Mouse (Mus musculus) myocyte (in vitro differentiated cells): ENCODE results near the gene Evi5l. TPM values are rescaled to one million over a fixed set of nuclear protein-coding genes. Genes with fewer than 3 reads are reported as not detected.

Source experiments
- H3K27me3 ChIP-seq: one replicate; pipeline ENCODE4 v1.6.1; 2011; ENCODE audit not compliant: control insufficient read depth, insufficient read depth, insufficient read length
- H3K36me3 ChIP-seq: one replicate; pipeline ENCODE4 v1.6.1; 2011; ENCODE audit not compliant: control insufficient read depth, insufficient read depth
- H3K4me2 ChIP-seq: one replicate; pipeline ENCODE4 v1.6.1; 2011; ENCODE audit warnings: low read depth, control low read depth
- H3K4me3 ChIP-seq: one replicate; pipeline ENCODE4 v1.5.1; 2011; ENCODE audit warnings: mild to moderate bottlenecking, control low read depth, moderate library complexity
- H3K79me2 ChIP-seq: one replicate; pipeline ENCODE4 v1.6.1; 2011; ENCODE audit not compliant: control insufficient read depth, insufficient read depth
- H3ac ChIP-seq: one replicate; pipeline ENCODE4 v1.6.1; 2011; ENCODE audit not compliant: control insufficient read depth, insufficient read length
- CEBPB ChIP-seq: IDR thresholded peaks from 2 replicates; pipeline ENCODE4 v1.6.1; 2011; ENCODE audit warnings: mild to moderate bottlenecking, moderate library complexity; ENCODE audit not compliant: poor library complexity, insufficient read depth, severe bottlenecking
- E2F4 ChIP-seq: IDR thresholded peaks from one replicate; pipeline ENCODE4 v1.6.1; 2011; ENCODE audit warnings: mild to moderate bottlenecking, control low read depth, moderate library complexity; ENCODE audit not compliant: insufficient read depth
- MAX ChIP-seq: IDR thresholded peaks from one replicate; pipeline ENCODE4 v1.6.1; 2011; ENCODE audit warnings: low read depth, mild to moderate bottlenecking, control low read depth
- MYOD1 ChIP-seq, 3 experiments: IDR thresholded peaks; one replicate each; pipeline ENCODE4 v1.6.1; 2011; ENCODE audit warnings: control low read depth in 2 of 3, low read depth in 2 of 3, mild to moderate bottlenecking in 2 of 3, moderate library complexity in 1 of 3; ENCODE audit not compliant: insufficient read length in 2 of 3, control insufficient read depth in 1 of 3
- MYOG ChIP-seq, 3 experiments: IDR thresholded peaks; one replicate each; pipeline ENCODE4 v1.6.1; 2011; ENCODE audit warnings: control low read depth in 2 of 3, low read depth in 2 of 3, mild to moderate bottlenecking in 2 of 3; ENCODE audit not compliant: insufficient read length in 2 of 3, control insufficient read depth in 1 of 3, insufficient read depth in 1 of 3
- POLR2A ChIP-seq: IDR thresholded peaks from one replicate; pipeline ENCODE4 v1.6.1; 2011; ENCODE audit warnings: low read depth, mild to moderate bottlenecking, control low read depth, moderate library complexity; ENCODE audit not compliant: insufficient read length
- POLR2AphosphoS2 ChIP-seq: IDR thresholded peaks from one replicate; pipeline ENCODE4 v1.6.1; 2011; ENCODE audit warnings: low read depth, control low read depth; ENCODE audit not compliant: insufficient read length
- REST ChIP-seq: IDR thresholded peaks from one replicate; pipeline ENCODE4 v1.6.1; 2011; ENCODE audit warnings: mild to moderate bottlenecking, control low read depth, moderate library complexity; ENCODE audit not compliant: insufficient read depth, insufficient read length
- SRF ChIP-seq: IDR thresholded peaks from one replicate; pipeline ENCODE4 v1.6.1; 2011; ENCODE audit warnings: low read depth; ENCODE audit not compliant: control insufficient read depth, insufficient read length
- TCF12 ChIP-seq: IDR thresholded peaks from one replicate; pipeline ENCODE4 v1.6.1; 2011; ENCODE audit warnings: mild to moderate bottlenecking, control low read depth; ENCODE audit not compliant: poor library complexity, insufficient read depth, severe bottlenecking
- TCF3 ChIP-seq: IDR thresholded peaks from one replicate; pipeline ENCODE4 v1.6.1; 2011; ENCODE audit warnings: low read depth, control low read depth; ENCODE audit not compliant: insufficient read length
- USF1 ChIP-seq: IDR thresholded peaks from one replicate; pipeline ENCODE4 v1.6.1; 2011; ENCODE audit warnings: low read depth, mild to moderate bottlenecking, control low read depth, moderate library complexity
- polyA plus RNA-seq: library from polyadenylated mRNA; unstranded; fragments of >200 nt; fragmentation: generic; extraction: Trizol; gene quantifications from one replicate; pipeline ENCODE4 v1.2.1, GENCODE M21; 2012; ENCODE audit warnings: missing spikeins

Gene Evi5l
- polyA plus RNA-seq, 1 experiment = 18.0 TPM

DNA sequence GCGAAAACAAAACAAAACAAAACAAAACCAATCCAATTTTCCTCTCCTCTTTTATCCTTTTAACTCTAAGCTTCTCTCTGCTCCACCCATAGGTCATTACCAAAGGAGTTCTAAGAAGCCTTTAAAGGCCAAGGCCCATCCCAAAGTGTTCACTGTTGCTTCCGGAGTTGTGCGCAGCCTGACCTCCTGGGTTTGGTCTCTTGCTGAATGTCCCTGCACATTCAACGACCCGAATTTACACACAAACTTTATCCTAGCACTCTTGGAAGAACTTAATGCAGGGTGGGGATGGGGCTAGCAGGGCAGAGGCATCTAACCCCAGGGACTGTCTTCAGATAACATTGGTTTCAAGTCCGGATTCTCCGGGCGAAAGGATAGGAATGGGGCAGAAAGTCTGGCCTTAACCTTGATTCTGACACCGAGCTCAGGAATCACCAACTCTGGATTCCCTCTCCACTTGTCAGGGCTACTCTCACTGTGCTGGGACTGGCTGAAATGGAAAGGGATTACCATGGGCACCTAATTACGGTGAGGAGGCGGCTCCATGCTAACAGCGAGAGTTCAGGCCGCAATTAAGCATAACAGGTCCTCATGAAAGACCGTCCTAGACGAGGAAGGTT is 71.6 kb downstream of the Evi5l start:
- Histone ChIP-seq H3ac (peak overlapping the region; percentile 76), H3K36me3 (peaks cover 6% of the 10 kb centered on the region), H3K27me3 (no peaks in the 10 kb centered on the region), H3K79me2 (peaks cover 31% of the 10 kb centered on the region), H3K4me2 (peak overlapping the region; percentile 91), H3K4me3 (peak overlapping the region; percentile 89)
- no peak for TF ChIP-seq MYOG (IDR thresholded peaks at IDR 0.05; ENCODE audit: control insufficient read depth in 1 of 3, insufficient read depth in 1 of 3, insufficient read length in 2 of 3, low read depth in 2 of 3)
- no peak for TF ChIP-seq POLR2A
- TF ChIP-seq REST = no peak
- no peak for TF ChIP-seq MAX
- TF ChIP-seq POLR2AphosphoS2 = no peak
- TF ChIP-seq TCF12 = no peak
- no peak for TF ChIP-seq TCF3
- TF ChIP-seq USF1 = no peak
- no peak for TF ChIP-seq E2F4
- TF ChIP-seq SRF = no peak
- no peak for TF ChIP-seq CEBPB

DNA sequence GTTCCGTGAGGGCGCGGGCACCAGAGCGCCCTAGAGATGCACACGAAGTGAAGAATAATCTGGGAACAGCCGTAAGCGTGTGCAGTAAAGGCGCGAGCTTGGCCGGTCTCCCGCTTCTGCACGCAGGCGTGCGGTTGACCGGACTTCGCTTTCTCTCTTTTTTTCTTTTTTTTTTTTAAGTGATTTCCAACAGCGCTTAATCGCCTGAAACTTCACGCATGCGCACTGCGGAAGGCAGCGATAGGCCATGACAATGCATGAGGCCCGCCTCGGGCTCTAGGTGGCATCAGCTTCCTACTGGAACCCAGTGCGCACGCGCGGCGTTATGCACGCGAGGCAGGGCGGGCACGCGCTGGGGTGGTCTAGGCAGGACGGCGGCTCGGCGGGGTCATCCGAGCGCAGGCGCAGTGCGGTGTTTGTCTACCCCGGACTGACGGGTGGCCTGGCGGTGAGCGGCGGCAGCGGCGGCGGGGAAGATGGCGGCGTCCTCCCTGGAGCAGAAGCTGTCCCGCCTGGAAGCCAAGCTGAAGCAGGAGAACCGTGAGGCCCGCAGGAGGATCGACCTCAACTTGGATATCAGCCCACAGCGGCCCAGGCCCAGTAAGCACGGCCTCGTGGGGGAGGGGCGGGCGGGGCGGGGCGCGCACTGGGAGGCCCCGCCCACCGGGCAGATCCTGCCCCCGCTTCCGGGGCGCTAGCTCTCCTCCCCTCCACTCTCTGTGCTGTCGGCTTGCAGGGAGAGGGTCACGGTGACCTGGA is 72.2 kb downstream of the Evi5l start, which contains the start of the genes Map2k7 and Gm49320:
TSS of gene Map2k7 (plus strand) at position 307 of the 759 bp plus-strand sequence.
TSS of gene Gm49320 (plus strand) at position 432 of the 759 bp plus-strand sequence.
- H3K4me3 ChIP-seq = peak within 1 kb of the TSS; percentile 89
- no peaks in the 10 kb centered on the region for H3K27me3 ChIP-seq
- peaks cover 6% of the 10 kb centered on the region for H3K36me3 ChIP-seq
- H3K79me2 ChIP-seq = peaks cover 31% of the 10 kb centered on the region
- H3K4me2 ChIP-seq = peak within 1 kb of the TSS; percentile 91
- no peak for TF ChIP-seq MAX
- TF ChIP-seq USF1 = no peak
- peak in 2 of 3 experiments; percentile 39 to 46 for TF ChIP-seq MYOG (IDR thresholded peaks at IDR 0.05; ENCODE audit: control insufficient read depth in 1 of 3, insufficient read depth in 1 of 3, insufficient read length in 2 of 3, low read depth in 2 of 3)
- TF ChIP-seq E2F4 = no peak
- peak; percentile 96 for TF ChIP-seq POLR2AphosphoS2
- no peak for TF ChIP-seq TCF12
- TF ChIP-seq TCF3 = no peak
- TF ChIP-seq MYOD1 (IDR thresholded peaks at IDR 0.05; ENCODE audit: control insufficient read depth in 1 of 3, insufficient read length in 2 of 3, low read depth in 2 of 3) = peak in 1 of 3 experiments; percentile 65
- peak; percentile 64 for TF ChIP-seq SRF
- peak; percentile 78 for TF ChIP-seq POLR2A
- TF ChIP-seq CEBPB = no peak
- TF ChIP-seq REST = no peak
- H3ac ChIP-seq = peak within 1 kb of the TSS; percentile 76

DNA sequence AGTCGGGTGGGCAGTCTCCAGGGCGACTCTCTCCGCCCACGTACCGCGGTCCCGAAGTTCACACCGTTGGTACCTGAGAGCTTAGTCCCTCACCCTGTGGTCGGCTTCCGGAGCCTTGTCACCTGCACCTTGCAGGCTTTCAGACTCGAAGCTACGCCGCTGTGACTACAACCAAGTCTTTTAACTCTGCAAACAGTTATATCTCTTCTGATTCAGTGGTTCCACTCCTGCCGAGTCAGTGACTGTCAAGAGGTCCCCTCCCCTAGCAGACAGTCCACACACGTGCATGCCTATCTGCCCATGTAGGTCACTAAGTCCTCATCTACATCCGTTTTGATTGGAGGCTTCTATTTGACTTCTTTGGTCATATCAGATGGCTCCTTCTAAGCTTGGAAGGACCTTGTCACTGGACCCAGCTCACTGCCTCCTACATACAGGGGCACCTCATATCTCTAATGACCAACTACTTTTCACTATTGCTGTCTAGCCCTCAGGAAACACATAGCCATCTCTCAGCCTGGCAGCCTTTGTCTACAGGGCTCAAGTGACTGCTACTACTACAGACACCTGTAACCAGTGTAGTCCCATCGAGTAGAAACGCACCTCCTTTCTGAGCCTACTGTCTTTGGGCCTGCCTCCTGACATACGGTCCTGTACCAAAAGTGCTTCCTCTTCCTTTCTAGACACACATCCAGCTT is 73.0 kb downstream of the Evi5l start:
- Histone ChIP-seq H3K36me3 (peaks cover 6% of the 10 kb centered on the region), H3K27me3 (no peaks in the 10 kb centered on the region), H3ac (peak overlapping the region; percentile 76), H3K4me3 (peak overlapping the region; percentile 89), H3K79me2 (peaks cover 31% of the 10 kb centered on the region), H3K4me2 (peak overlapping the region; percentile 79)
- peak; percentile 15 for TF ChIP-seq POLR2AphosphoS2
- TF ChIP-seq MAX = no peak

DNA sequence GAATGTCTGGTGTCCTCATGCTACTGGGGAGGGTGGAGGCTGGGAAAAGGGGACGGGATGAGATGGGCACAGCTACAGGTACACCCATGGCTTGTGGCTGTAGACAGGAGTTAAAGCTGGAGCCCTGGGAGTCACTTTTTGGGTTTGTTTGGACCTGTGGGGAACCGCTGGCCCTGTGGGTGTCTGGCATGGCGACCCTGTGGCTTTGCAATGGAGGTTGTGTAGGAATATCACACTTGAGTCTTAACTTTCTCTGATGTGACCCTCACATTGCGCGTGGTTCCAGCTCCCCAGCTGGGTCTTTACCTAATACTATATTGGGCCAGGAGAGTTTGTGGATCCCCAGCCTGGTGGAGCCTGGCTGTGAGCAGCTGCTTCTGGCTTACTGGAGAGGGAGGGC is 78.7 kb downstream of the Evi5l start:
- no peaks in the 10 kb centered on the region for H3K27me3 ChIP-seq
- peaks cover 11% of the 10 kb centered on the region for H3K36me3 ChIP-seq
- H3K4me3 ChIP-seq = no peak overlapping the region
- H3ac ChIP-seq = no peak overlapping the region
- no peak for TF ChIP-seq MYOD1 (IDR thresholded peaks at IDR 0.05; ENCODE audit: control insufficient read depth in 1 of 3, insufficient read length in 2 of 3, low read depth in 2 of 3)
- no peak for TF ChIP-seq POLR2A
- TF ChIP-seq MYOG (IDR thresholded peaks at IDR 0.05; ENCODE audit: control insufficient read depth in 1 of 3, insufficient read depth in 1 of 3, insufficient read length in 2 of 3, low read depth in 2 of 3) = no peak
- TF ChIP-seq E2F4 = no peak
- no peak for TF ChIP-seq SRF
- TF ChIP-seq USF1 = no peak
- TF ChIP-seq MAX = no peak
- TF ChIP-seq TCF12 = no peak
- no peak for TF ChIP-seq POLR2AphosphoS2
- no peak for TF ChIP-seq CEBPB
- no peak for TF ChIP-seq REST
- TF ChIP-seq TCF3 = no peak
- no peak overlapping the region for H3K4me2 ChIP-seq
- H3K79me2 ChIP-seq = peaks cover 20% of the 10 kb centered on the region
